Mouse (Mus musculus): Measurements from ENCODE around the gene Krtap2-4.
"Not testable (repeated sequence)": the region's sequence is repeated elsewhere in the genome, so short reads cannot be mapped to it uniquely, and the experiment has no call there.

Gene Krtap2-4

GRCm38 (mm10) chr11:99614796-99615363 lies at the start of gene Krtap2-4:
Gene Krtap2-4, minus strand, starts transcription at chr11:99614846.
- no peak for DNase-seq

- DNase-seq: no peak
These were observed 48.2 kb upstream of the Krtap2-4 start for GRCm38 (mm10) chr11:99662802-99663201.

GRCm38 (mm10) chr11:99659256-99659655 lies 44.6 kb upstream of the Krtap2-4 start:
- no peak for DNase-seq

- not testable (repeated sequence) for DNase-seq
These were observed 43.9 kb upstream of the Krtap2-4 start, which contains the start of gene Gm11563 for GRCm38 (mm10) chr11:99658467-99659010. Gene Gm11563, minus strand, starts transcription at chr11:99658960.

GRCm38 (mm10) chr11:99657051-99657450 lies 42.4 kb upstream of the Krtap2-4 start:
- DNase-seq: no peak

DNA sequence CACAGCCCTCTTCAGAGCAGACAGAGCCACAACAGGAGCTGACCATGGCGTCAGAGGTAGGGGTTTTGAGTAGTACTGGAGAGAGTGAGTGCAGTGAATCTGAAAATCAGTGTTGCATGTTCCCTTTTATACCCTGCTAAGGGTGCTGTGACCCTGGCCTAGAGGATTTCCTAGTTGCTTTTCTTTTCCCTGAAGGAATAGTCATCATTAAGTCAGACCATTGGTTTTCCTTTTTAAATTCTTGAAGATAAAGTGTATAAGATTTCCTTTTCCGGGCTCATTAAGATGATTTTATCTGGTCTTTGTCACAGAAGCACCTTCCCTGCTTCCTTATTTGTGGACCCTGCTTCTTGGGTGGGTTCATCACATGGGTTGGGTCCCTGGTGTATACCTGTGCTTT lies 35.5 kb upstream of the Krtap2-4 start, which contains the start of gene Gm11555:
Gene Gm11555 (minus strand): TSS at position 101 of the 400 bp plus-strand sequence.
- DNase-seq: no peak

GRCm38 (mm10) chr11:99646444-99646843 lies 31.8 kb upstream of the Krtap2-4 start:
- DNase-seq: no peak

DNA sequence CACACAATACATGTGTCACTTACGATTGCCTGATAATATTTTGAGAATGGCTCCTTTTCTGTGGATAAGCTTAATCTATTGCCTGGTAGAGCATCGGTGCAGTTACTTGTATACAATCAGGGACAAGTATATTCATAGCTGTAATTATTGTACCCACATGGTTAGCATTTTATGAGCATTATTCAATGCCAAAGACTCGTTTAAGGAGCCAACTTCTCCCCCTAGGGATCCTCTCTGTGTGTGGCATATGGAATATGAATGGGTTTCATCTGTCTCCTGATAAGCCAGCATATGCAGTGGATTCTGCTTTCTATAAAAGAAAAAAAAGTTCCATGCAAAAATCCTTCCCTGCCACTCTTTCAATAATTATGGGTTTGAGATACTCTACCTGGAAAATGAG lies 29.7 kb upstream of the Krtap2-4 start:
- no peak for DNase-seq

DNA sequence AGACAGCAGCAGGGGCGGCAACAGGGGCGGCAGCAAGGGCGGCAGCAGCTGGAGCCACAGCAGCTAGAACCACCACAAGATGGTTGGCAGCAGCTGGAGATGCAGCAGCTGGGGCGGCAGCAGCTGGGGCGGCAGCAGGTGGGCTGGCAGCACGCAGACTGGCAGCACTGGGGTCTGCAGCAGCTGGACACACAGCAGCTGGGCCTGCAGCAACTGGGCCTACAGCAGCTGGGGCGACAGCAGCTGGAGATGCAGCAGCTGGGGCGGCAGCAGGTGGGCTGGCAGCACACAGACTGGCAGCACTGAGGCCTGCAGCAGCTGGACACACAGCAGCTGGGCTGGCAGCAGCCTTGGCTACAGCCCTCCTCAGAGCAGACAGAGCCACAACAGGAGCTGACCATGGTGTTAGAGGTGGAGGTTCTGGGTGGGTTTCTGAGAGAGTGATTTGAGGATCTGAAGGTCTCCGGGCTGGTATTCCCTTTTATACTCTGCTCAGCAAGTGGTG lies 29.0 kb upstream of the Krtap2-4 start, which contains the start of gene Krtap4-7:
Gene Krtap4-7 (minus strand): TSS at position 455 of the 505 bp plus-strand sequence.
- DNase-seq: not testable (repeated sequence)

DNA sequence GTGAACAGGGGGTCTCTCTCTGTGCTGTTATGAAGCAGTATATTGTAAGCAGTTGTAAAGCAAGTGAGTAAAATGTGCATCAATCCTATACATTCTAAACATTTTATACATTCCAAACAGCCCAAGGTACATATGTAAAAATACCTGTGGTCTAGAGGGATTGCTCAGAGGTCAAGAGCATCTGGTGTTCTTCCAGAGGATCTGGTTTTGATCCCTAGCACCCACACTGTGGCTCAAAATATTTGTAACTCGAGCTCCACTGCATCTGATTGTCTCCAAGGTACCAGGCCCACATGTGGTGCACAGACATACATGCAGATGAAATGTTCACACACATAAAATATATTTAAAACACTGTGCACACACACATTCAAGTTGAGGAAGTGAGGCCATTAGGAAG lies 26.3 kb upstream of the Krtap2-4 start:
- no peak for DNase-seq

GRCm38 (mm10) chr11:99637086-99637485 lies 22.4 kb upstream of the Krtap2-4 start:
- no peak for DNase-seq

DNA sequence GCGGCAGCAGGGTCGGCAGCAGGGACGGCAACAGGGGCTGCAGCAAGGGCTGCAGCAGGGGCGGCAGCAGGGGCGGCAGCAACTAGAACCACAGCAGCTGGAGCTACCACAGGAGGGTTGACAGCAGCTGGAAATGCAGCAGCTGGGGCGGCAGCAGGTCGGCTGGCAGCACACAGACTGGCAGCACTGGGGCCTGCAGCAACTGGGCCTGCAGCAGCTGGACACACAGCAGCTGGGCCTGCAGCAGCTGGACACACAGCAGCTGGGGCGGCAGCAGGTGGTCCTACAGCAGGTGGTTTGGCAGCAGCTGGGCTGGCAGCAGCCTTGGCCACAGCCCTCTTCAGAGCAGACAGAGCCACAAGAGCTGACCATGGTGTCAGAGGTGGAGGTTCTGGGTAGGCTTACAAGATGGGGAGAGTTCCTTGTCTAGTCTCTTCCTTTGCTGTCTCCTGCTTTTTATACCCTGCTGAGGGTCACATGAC lies 20.0 kb upstream of the Krtap2-4 start, which contains the start of gene Krtap4-2:
Gene Krtap4-2 (minus strand): TSS at position 432 of the 482 bp plus-strand sequence.
- no peak for DNase-seq

DNA sequence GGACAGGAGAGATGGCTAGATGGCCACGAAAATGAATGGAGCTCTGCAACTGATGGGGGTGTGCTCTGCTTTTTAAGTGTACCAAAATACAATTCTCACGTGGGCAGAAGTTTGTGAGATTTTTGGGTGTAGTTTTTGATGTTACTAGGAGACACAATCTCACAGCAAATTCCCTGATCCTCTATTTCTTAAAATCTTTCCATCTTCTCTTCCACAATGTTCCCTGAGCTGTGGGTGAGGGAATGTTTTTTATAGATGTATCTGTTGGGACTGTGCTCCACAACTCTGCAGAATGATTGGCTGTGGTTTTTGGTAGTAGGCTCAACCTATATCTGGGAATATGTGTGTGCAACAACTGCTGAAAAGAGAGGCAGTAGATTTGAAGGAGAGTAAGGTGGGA lies 18.6 kb upstream of the Krtap2-4 start:
- no peak for DNase-seq

- no peak for DNase-seq
These were observed 16.2 kb upstream of the Krtap2-4 start for GRCm38 (mm10) chr11:99630890-99631289.

GRCm38 (mm10) chr11:99628138-99628537 lies 13.5 kb upstream of the Krtap2-4 start, which contains the start of gene Krtap4-1:
Gene Krtap4-1, minus strand, starts transcription at chr11:99628238.
- DNase-seq: no peak

GRCm38 (mm10) chr11:99620335-99620734 lies 5.7 kb upstream of the Krtap2-4 start, which contains the start of gene Gm11562:
Gene Gm11562, minus strand, starts transcription at chr11:99620435.
- no peak for DNase-seq

- not testable (repeated sequence) for DNase-seq
These were observed 4.6 kb downstream of the Krtap2-4 start, which contains the start of gene Gm11937 for GRCm38 (mm10) chr11:99610089-99610488. Gene Gm11937, minus strand, starts transcription at chr11:99610189.

DNA sequence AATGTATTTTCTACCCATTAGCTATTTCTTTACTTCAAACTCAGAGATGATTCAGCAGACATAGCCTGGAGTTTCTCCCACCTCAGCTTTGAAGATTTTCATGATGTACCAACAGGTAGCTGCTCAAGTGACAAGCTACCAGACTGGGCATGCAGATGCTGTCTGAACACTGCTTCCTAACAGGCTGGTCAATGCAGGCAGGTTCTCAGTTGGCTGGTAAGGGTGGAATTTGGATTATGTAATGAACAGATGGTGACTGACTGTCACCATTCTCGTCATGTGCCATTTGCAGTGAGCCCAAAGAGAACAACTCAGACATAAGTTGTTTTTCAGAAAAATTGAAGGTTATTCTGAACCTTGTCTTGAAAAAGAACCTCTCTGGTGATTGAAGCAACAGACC lies 5.5 kb downstream of the Krtap2-4 start:
- no peak for DNase-seq

DNA sequence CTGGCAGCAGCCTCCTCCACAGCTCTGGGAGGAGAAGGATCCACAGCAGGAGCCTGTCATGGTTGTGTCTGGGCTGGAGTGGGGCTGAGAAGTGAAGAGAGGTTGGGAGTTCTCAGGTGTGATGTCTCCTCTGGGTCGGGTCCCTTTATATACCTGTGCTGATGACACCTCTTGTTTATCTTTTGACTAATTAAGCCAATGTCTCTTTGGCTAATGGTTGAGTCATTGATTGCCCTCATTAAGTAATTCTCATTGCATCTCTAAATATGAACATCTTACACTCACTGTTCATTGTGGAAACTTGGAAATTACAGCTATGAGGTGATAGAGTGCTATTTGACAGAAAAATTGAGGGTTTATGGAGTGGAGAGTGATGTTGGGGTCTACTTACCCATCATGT lies 11.4 kb downstream of the Krtap2-4 start, which contains the start of gene Gm11938:
Gene Gm11938 (minus strand): TSS at position 101 of the 400 bp plus-strand sequence.
- DNase-seq: not testable (repeated sequence)

GRCm38 (mm10) chr11:99597742-99598141 lies 16.9 kb downstream of the Krtap2-4 start, which contains the start of gene Krtap9-3:
Gene Krtap9-3, minus strand, starts transcription at chr11:99598105.
- not testable (repeated sequence) for DNase-seq

GRCm38 (mm10) chr11:99590981-99591380 lies 23.7 kb downstream of the Krtap2-4 start, which contains the start of gene Krtap1-3:
Gene Krtap1-3, minus strand, starts transcription at chr11:99591339.
- no peak for DNase-seq

- DNase-seq: no peak
These were observed 29.6 kb downstream of the Krtap2-4 start for GRCm38 (mm10) chr11:99585096-99585495.

- DNase-seq: no peak
These were observed 31.4 kb downstream of the Krtap2-4 start, which contains the start of gene Krtap1-4 for GRCm38 (mm10) chr11:99583245-99583704. Gene Krtap1-4, minus strand, starts transcription at chr11:99583654.
